Mouse (Mus musculus) ZHBTc4 (cell line): ENCODE results near the gene Ptger2.
"Not testable (repeated sequence)": the region's sequence is repeated elsewhere in the genome, so short reads cannot be mapped to it uniquely, and the experiment has no call there.

Source experiments
- DNase-seq: peaks from one replicate; pipeline ENCODE4 v3.0.0-alpha.2; 2011; ENCODE audit warnings: low read depth, low spot score

Gene Ptger2

GRCm38 (mm10) chr14:44987674-44988355, at the start of gene Ptger2:
Ptger2 (plus strand) TSS chr14:44988195.
- DNase-seq = not testable (repeated sequence)

GRCm38 (mm10) chr14:44960746-44961145, 27.2 kb upstream of the Ptger2 start:
- no peak for DNase-seq

GRCm38 (mm10) chr14:44977278-44977677, 10.7 kb upstream of the Ptger2 start:
- peak; percentile 65 for DNase-seq

- DNase-seq = peak; percentile 52
These were observed 8.1 kb upstream of the Ptger2 start for GRCm38 (mm10) chr14:44979887-44980286.

- DNase-seq = peak; percentile 64
These were observed 6.5 kb upstream of the Ptger2 start for GRCm38 (mm10) chr14:44981490-44981889.

- peak; percentile 84 for DNase-seq
These were observed 3.9 kb upstream of the Ptger2 start for GRCm38 (mm10) chr14:44984106-44984505.

- no peak for DNase-seq
These were observed 1.7 kb upstream of the Ptger2 start for GRCm38 (mm10) chr14:44986248-44986647.

GRCm38 (mm10) chr14:44988456-44989016, 541 bp downstream of the Ptger2 start:
- peak; percentile 35 for DNase-seq

- peak; percentile 20 for DNase-seq
These were observed 1.2 kb downstream of the Ptger2 start for GRCm38 (mm10) chr14:44989017-44989721.

GRCm38 (mm10) chr14:44989751-44990150, 1.8 kb downstream of the Ptger2 start:
- peak; percentile 57 for DNase-seq

- peak; percentile 76 for DNase-seq
These were observed 6.3 kb downstream of the Ptger2 start for GRCm38 (mm10) chr14:44994337-44994736.

- DNase-seq = no peak
These were observed 12.2 kb downstream of the Ptger2 start for GRCm38 (mm10) chr14:45000086-45000769.

GRCm38 (mm10) chr14:45005698-45006283, 17.8 kb downstream of the Ptger2 start:
- DNase-seq = no peak

- DNase-seq = no peak
These were observed 21.2 kb downstream of the Ptger2 start for GRCm38 (mm10) chr14:45009242-45009641.

GRCm38 (mm10) chr14:45011260-45011659, 23.3 kb downstream of the Ptger2 start:
- no peak for DNase-seq

GRCm38 (mm10) chr14:45011671-45012070, 23.7 kb downstream of the Ptger2 start:
- no peak for DNase-seq

- no peak for DNase-seq
These were observed 33.6 kb downstream of the Ptger2 start for GRCm38 (mm10) chr14:45021551-45021950.

GRCm38 (mm10) chr14:45034293-45034692, 46.3 kb downstream of the Ptger2 start:
- DNase-seq = no peak

GRCm38 (mm10) chr14:45036579-45036978, 48.6 kb downstream of the Ptger2 start:
- DNase-seq = no peak

- no peak for DNase-seq
These were observed 50.1 kb downstream of the Ptger2 start for GRCm38 (mm10) chr14:45038052-45038451.

GRCm38 (mm10) chr14:45040851-45041475, 53.0 kb downstream of the Ptger2 start:
- DNase-seq = no peak
